Mouse (Mus musculus) stomach, postnatal 0 days (tissue): ENCODE results near the gene Pon3. TPM values are rescaled to one million over a fixed set of nuclear protein-coding genes. Genes with fewer than 3 reads are reported as not detected.

ENCODE experiments used
- ATAC-seq: fragments of 200-750 bp; cut with Nextera tagmentation; 2 replicates; pipeline ENCODE4 v1.8.0; 2017; ENCODE audit not compliant: low FRiP score, low TSS enrichment
- DNase-seq: peaks from one replicate; pipeline ENCODE4 v3.0.0-alpha.2; 2016; ENCODE audit warnings: low spot score
- H3K27ac ChIP-seq: fragments of 300-500 bp; sonication (generic); replicated peaks from 2 replicates; pipeline ENCODE4 v1.5.1; 2014; ENCODE audit warnings: mild to moderate bottlenecking, control low read depth
- H3K27me3 ChIP-seq: fragments of 300-500 bp; sonication (generic); 2 replicates; pipeline ENCODE4 v1.6.1; 2014; ENCODE audit warnings: low read length; ENCODE audit not compliant: control insufficient read depth, insufficient read depth
- H3K36me3 ChIP-seq: fragments of 300-500 bp; sonication (generic); 2 replicates; pipeline ENCODE4 v1.6.1; 2014; ENCODE audit warnings: low read length, mixed read lengths; ENCODE audit not compliant: control insufficient read depth, insufficient read depth
- H3K4me1 ChIP-seq: fragments of 300-500 bp; sonication (generic); replicated peaks from 2 replicates; pipeline ENCODE4 v1.6.1; 2014; ENCODE audit warnings: antibody characterized with exemption; ENCODE audit not compliant: control insufficient read depth, insufficient read depth
- H3K4me2 ChIP-seq: fragments of 300-500 bp; sonication (generic); replicated peaks from 2 replicates; pipeline ENCODE4 v1.6.1; 2014; ENCODE audit warnings: low read depth, mild to moderate bottlenecking, control low read depth, moderate library complexity
- H3K4me3 ChIP-seq: fragments of 300-500 bp; sonication (generic); 2 replicates; pipeline ENCODE4 v1.5.1; 2014; ENCODE audit warnings: low read depth, low read length, control low read depth
- H3K9ac ChIP-seq: fragments of 300-500 bp; sonication (generic); 2 replicates; pipeline ENCODE4 v1.6.1; 2014; ENCODE audit warnings: mild to moderate bottlenecking, low read length, control low read depth, mixed read lengths
- H3K9me3 ChIP-seq: fragments of 300-500 bp; sonication (generic); 2 replicates; pipeline ENCODE4 v1.6.1; 2016; ENCODE audit warnings: low read length; ENCODE audit not compliant: control insufficient read depth
- CTCF ChIP-seq: IDR thresholded peaks from 2 replicates; pipeline ENCODE4 v1.5.1; 2016; ENCODE audit warnings: antibody characterized with exemption, low read depth, mild to moderate bottlenecking, moderate library complexity
- EP300 ChIP-seq: optimal IDR thresholded peaks from 2 replicates; pipeline ENCODE3; 2016; ENCODE audit warnings: antibody characterized with exemption
- WGBS: fragments of 180-500 bp; shearing (Covaris S2); extraction: QIAGEN DNeasy Blood & Tissue Kit; methylation state at CpG from one replicate; pipeline ENCODE4 v1.1.7; 2014; 5-methylcytosine and 5-hydroxymethylcytosine counted together
- polyA plus RNA-seq: library from polyadenylated mRNA; unstranded; fragments of >200 nt; fragmentation: Nextera tagmentation; extraction: Ambion mirVana; gene quantifications from 2 replicates; pipeline ENCODE4 v1.2.1, GENCODE M21; 2015

The Pon3 gene
- polyA plus RNA-seq, 1 experiment from 2014 or later, result 30.2 TPM

- DNase-seq (no peak), ATAC-seq (no peak)
- 58% methylated on average over 6 of the region's 6 CpGs for WGBS
- H3K4me1 ChIP-seq, result no peaks in the 10 kb centered on the region
- H3K4me3 ChIP-seq, result no peak overlapping the region
- no peak overlapping the region for H3K9ac ChIP-seq
- H3K4me2 ChIP-seq, result no peak overlapping the region
- H3K27ac ChIP-seq, result no peak overlapping the region
- H3K9me3 ChIP-seq, result no peaks in the 10 kb centered on the region
- H3K36me3 ChIP-seq, result no peaks in the 10 kb centered on the region
- TF ChIP-seq EP300, result no peak
- no peak for TF ChIP-seq CTCF
- H3K27me3 ChIP-seq, result no peaks in the 10 kb centered on the region
Measured at GRCm38 (mm10) chr6:5188938-5189337, 67.1 kb downstream of the Pon3 start.

- DNase-seq, result no peak
- no peaks in the 10 kb centered on the region for H3K27me3 ChIP-seq
- WGBS, result 83% methylated on average over 5 of the region's 5 CpGs
- TF ChIP-seq EP300, result no peak
- TF ChIP-seq CTCF, result no peak
- no peak overlapping the region for H3K9ac ChIP-seq
- H3K27ac ChIP-seq, result no peak overlapping the region
- no peaks in the 10 kb centered on the region for H3K36me3 ChIP-seq
- ATAC-seq, result no peak
- H3K4me1 ChIP-seq, result no peaks in the 10 kb centered on the region
- no peaks in the 10 kb centered on the region for H3K9me3 ChIP-seq
- H3K4me2 ChIP-seq, result no peak overlapping the region
- H3K4me3 ChIP-seq, result no peak overlapping the region
Measured at GRCm38 (mm10) chr6:5188036-5188435, 68.0 kb downstream of the Pon3 start.

- H3K4me2 ChIP-seq, result no peak overlapping the region
- H3K9me3 ChIP-seq, result no peaks in the 10 kb centered on the region
- H3K4me3 ChIP-seq, result no peak overlapping the region
- no peak overlapping the region for H3K27ac ChIP-seq
- no peaks in the 10 kb centered on the region for H3K4me1 ChIP-seq
- H3K36me3 ChIP-seq, result no peaks in the 10 kb centered on the region
- ATAC-seq (no peak), DNase-seq (no peak)
- no peak overlapping the region for H3K9ac ChIP-seq
- 82% methylated on average over 6 of the region's 6 CpGs for WGBS
- TF ChIP-seq EP300 (no peak), CTCF (no peak)
- H3K27me3 ChIP-seq, result no peaks in the 10 kb centered on the region
Measured at GRCm38 (mm10) chr6:5187586-5187985, 68.5 kb downstream of the Pon3 start.

- Histone ChIP-seq H3K27me3 (no peaks in the 10 kb centered on the region), H3K4me2 (no peak overlapping the region), H3K36me3 (no peaks in the 10 kb centered on the region), H3K9me3 (no peaks in the 10 kb centered on the region), H3K9ac (no peak overlapping the region), H3K4me1 (no peaks in the 10 kb centered on the region), H3K4me3 (no peak overlapping the region), H3K27ac (no peak overlapping the region)
- ATAC-seq (no peak), DNase-seq (no peak)
- TF ChIP-seq EP300 (no peak), CTCF (no peak)
- 75% methylated on average over 7 of the region's 7 CpGs for WGBS
Measured at GRCm38 (mm10) chr6:5186229-5186950, 69.7 kb downstream of the Pon3 start.

- TF ChIP-seq CTCF, result no peak
- no peak for TF ChIP-seq EP300
- no peaks in the 10 kb centered on the region for H3K27me3 ChIP-seq
- H3K4me2 ChIP-seq, result no peak overlapping the region
- H3K9ac ChIP-seq, result no peak overlapping the region
- no peak overlapping the region for H3K27ac ChIP-seq
- no peak for DNase-seq
- 60% methylated on average over 5 of the region's 5 CpGs for WGBS
- no peaks in the 10 kb centered on the region for H3K9me3 ChIP-seq
- no peaks in the 10 kb centered on the region for H3K4me1 ChIP-seq
- no peak for ATAC-seq
- H3K4me3 ChIP-seq, result no peak overlapping the region
- no peaks in the 10 kb centered on the region for H3K36me3 ChIP-seq
Measured at GRCm38 (mm10) chr6:5180645-5181044, 75.4 kb downstream of the Pon3 start.

GRCm38 (mm10) chr6:5179189-5179588, 76.9 kb downstream of the Pon3 start:
- Histone ChIP-seq H3K9ac (no peak overlapping the region), H3K27ac (no peak overlapping the region), H3K9me3 (no peaks in the 10 kb centered on the region), H3K4me3 (no peak overlapping the region), H3K4me2 (no peak overlapping the region), H3K4me1 (no peaks in the 10 kb centered on the region), H3K36me3 (no peaks in the 10 kb centered on the region), H3K27me3 (no peaks in the 10 kb centered on the region)
- DNase-seq (no peak), ATAC-seq (no peak)
- WGBS, result 89% methylated on average over 6 of the region's 6 CpGs
- no peak for TF ChIP-seq CTCF
- TF ChIP-seq EP300, result no peak
